Mouse (Mus musculus): ENCODE measurements around the gene Ncaph2.

Gene Ncaph2

GRCm38 (mm10) chr15:89355241-89356187 is at the start of gene Ncaph2, which contains the start of gene Lmf2:
TSS of gene Ncaph2 (plus strand) at chr15:89355719.
TSS of gene Lmf2 (minus strand) at chr15:89355659.
- in situ Hi-C loops (cut with MseI, MboI): no loop called here

GRCm38 (mm10) chr15:89305966-89306365 is 49.6 kb upstream of the Ncaph2 start:
- in situ Hi-C loops (cut with MseI, MboI): no loop called here

DNA sequence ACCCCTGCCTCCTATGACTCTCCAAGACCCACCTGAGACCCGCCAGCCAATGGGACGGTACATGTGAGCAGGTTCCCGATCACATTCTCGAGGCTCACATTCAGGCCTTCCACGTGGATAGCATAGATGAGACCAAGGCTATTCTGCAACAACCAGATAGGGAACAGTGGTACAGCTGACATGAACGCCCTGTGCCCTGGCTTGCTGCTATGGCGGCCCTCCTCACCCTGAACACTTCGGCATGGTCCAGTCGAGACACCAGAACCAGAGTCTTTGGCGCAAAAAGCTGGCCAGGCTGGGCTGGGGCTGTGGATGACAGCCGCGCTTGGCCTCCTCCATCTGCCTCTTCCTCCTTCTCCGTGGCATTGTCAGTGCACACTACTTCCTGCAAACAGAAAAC is 48.1 kb upstream of the Ncaph2 start:
- in situ Hi-C loops (cut with MseI, MboI): no loop called here

DNA sequence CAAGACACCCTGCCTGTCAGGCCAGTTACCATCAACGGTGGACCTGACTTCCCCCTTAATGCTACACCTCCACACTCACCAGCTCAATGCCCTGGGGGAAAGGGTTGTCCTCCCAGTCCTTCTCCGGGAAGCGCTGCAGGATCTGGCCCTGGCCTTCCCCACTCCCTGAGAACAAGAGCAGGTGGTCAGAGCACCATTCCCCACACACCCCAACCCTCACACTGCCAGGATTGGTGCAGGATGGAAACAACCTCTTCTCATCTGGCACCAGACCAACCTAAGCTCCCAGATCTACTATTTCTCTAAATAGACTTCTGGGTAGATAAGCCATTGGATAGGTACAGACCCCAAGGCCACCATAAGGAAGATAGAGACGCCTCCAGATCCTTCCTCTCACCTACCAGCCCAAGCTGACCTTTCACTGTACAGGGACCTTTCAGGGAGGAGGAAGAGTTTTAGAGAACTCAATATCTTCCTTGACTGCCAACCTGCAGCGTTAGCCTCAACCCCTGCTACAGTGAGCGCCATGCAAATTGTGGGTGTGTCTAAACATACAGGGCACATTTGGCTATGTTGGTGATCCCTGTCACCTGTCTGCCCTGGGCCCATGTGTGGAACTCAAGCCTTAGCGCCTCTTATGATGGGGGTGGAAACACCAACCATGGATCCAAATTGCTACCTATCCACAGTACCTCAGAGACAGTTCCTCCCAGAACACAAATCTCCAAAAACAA is 46.9 kb upstream of the Ncaph2 start:
- in situ Hi-C loops (cut with MseI, MboI): no loop called here

DNA sequence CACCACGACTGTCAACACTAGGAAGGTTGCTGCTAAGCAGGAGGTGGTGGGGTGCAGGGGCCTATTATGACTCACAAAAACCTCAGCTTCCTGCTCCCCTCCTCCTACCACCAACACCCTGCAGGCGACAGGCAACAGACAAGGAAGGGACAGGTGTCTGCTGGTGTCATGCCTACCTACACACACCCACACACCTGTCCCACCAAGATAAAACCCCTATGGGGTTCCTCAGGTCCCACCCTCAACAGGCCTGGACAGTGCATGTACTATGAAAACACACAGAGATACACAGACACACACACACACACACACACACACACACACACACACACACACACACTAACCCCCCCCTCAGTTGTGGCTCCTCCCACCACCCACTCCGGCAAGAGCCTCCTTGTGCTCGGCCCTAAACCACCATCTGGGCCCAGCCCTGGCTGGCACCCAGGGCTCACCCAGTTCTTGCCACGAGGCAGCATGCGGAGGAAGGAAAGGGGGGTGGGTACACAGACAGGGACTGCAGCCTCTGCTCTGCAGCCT is 45.5 kb upstream of the Ncaph2 start:
- in situ Hi-C loops (cut with MseI, MboI): no loop called here

GRCm38 (mm10) chr15:89313359-89313758 is 42.2 kb upstream of the Ncaph2 start:
- in situ Hi-C loops (cut with MseI, MboI): no loop called here

GRCm38 (mm10) chr15:89314107-89314506 is 41.4 kb upstream of the Ncaph2 start:
- in situ Hi-C loops (cut with MseI, MboI): no loop called here

GRCm38 (mm10) chr15:89314511-89315189 is 40.9 kb upstream of the Ncaph2 start:
- in situ Hi-C loops (cut with MseI, MboI): no loop called here

DNA sequence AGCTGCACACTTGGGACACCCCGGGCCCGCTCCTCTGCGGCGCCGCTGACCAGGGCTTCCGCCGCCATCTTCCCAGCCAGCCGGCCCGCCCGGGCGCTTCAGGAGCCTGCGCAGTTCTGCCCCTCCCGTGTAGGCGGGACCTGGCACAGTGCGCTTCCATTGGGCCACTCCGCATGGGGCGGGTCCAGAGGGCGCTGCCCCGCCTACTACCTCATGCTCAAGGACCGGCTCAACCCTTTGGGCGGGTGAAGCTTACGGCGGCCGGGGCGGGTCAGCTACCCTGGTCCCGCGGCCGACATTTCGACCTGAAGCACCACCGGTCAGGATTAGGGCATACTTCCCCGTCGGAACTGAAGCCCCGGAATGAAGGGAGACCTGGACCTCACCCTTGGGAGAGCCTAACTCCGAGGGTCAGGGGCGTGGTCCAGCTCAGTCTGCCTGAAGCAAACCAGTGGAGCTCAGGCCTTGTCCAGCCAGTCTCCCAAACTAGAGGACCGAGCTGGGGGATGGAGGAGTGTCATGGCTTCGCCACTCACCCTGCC is 40.3 kb upstream of the Ncaph2 start, which contains the start of gene Sbf1:
Sbf1 (minus strand) TSS at position 122 of the 542 bp plus-strand sequence.
- in situ Hi-C loops (cut with MseI, MboI): no loop called here

GRCm38 (mm10) chr15:89316146-89316545 is 39.4 kb upstream of the Ncaph2 start:
- in situ Hi-C loops (cut with MseI, MboI): no loop called here

GRCm38 (mm10) chr15:89321264-89321663 is 34.3 kb upstream of the Ncaph2 start:
- in situ Hi-C loops (cut with MseI, MboI): no loop called here

GRCm38 (mm10) chr15:89322670-89323522 is 32.6 kb upstream of the Ncaph2 start, which contains the start of gene Adm2:
TSS of gene Adm2 (plus strand) at chr15:89322720.
- in situ Hi-C loops (cut with MseI, MboI): no loop called here

DNA sequence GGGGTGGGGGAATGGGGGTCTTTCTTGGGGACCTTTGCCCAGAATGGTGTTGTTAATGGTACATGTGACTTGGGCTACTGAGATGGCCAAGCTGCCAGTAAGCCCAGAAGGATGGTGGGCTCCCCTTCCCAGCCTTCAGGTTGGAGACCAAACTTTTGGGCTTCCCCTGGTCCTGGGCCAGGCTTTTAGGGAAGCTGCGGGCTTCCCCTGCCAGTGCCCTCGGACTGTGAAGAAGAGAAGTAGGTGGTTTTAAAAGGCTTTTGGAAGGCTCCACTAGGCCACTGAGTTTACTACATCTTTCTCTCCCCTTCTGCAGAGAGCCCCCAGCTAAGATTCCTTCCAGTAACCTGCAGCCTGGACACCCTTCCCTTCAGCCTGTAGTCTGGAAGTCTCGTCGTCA is 31.9 kb upstream of the Ncaph2 start:
- in situ Hi-C loops (cut with MseI, MboI): no loop called here

DNA sequence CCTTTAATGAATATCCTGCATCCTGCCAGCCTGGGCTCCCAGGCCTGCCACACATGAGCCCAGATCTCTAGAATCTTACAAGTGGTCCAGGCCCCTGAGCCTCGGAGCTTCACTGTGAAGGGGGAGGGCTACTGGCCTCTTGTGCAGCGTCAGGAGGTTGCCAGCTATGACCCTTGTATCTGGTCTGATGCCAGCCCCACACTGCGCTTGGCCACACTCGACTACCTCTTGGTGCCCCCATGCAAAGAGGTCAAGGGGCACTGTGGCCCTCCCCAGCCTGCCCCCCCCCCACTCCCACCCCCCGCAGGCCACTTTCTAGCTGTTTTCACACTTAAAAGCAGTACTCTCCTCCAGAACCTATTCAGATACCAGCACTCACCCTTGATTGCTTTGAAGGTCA is 29.1 kb upstream of the Ncaph2 start:
- in situ Hi-C loops (cut with MseI, MboI): no loop called here

- in situ Hi-C loops (cut with MseI, MboI): no loop called here
Measured at GRCm38 (mm10) chr15:89334271-89334670, 21.2 kb upstream of the Ncaph2 start, which contains the start of gene Miox. TSS of gene Miox (plus strand) at chr15:89334398.

DNA sequence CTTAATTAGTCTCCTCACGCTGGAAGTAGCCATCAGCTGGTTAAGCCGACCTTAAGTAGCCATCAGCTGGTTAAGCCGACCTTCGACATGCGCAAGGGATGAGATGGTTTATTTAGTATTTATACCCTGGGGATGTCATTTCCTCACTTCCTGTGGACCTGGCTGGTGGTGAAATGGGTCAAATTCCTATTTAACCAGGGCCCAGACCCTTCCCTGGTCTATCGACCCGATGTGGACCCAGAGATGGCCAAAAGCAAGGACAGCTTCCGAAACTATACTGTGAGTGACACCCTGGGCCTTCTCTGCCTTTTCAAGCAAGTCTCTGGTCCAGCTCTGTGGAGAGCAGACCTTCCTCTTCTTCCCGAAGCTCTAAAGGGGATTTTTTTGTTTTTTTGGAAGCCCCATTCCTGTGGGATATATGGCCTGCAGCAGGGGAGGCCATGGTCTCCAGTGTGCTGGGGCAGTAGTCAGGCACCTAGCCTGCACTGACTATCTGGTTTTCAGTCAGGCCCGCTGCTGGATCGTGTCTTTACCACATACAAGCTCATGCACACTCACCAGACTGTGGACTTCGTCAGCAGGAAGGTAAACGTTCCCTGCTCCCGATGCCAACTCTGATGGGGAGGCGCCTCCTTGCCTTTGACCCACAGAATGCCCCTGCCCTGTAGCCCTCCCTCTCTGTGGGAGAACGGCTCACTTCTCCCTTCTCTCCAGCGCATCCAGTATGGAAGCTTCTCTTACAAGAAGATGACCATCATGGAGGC is 20.6 kb upstream of the Ncaph2 start:
- in situ Hi-C loops (cut with MseI, MboI): no loop called here

GRCm38 (mm10) chr15:89336422-89336821 is 19.1 kb upstream of the Ncaph2 start:
- in situ Hi-C loops (cut with MseI, MboI): no loop called here

- in situ Hi-C loops (cut with MseI, MboI): no loop called here
Measured at GRCm38 (mm10) chr15:89339696-89340095, 15.8 kb upstream of the Ncaph2 start.

GRCm38 (mm10) chr15:89340136-89340535 is 15.4 kb upstream of the Ncaph2 start:
- in situ Hi-C loops (cut with MseI, MboI): no loop called here

DNA sequence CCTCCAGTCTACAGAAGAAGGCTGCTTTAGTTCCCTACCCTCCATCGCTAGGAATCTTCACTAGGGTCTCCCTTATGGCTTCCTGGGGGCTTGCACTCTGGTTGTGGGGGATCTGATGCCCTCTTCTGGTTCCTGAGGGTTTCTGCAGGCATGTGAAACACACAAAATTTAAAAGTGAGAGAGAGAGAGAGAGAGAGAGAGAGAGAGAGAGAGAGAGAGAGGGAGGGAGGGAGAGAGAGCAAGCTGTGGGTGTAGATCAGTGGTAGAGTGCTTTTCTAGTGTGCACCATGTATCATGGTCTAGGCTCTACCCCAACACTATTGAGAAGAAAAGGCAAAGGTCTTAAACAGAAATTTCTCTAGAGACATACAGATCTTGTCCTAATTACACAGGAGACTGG is 13.8 kb upstream of the Ncaph2 start:
- in situ Hi-C loops (cut with MseI, MboI): no loop called here

Measured in mouse trophoblast stem cell (cell line).